Mouse (Mus musculus) CD4-positive, CD25-positive, alpha-beta regulatory T cell, adult 4 months (primary cell): ENCODE data around the gene Stn1. TPM values are rescaled to one million over a fixed set of nuclear protein-coding genes. Genes with fewer than 3 reads are reported as not detected.

Source experiments
- ATAC-seq: one replicate; pipeline ENCODE4 v1.8.0; 2017
- polyA plus RNA-seq, 2 experiments: library from polyadenylated mRNA; unstranded; fragments of 100-300 nt; shearing (Covaris generic); gene quantifications; one replicate each; pipeline ENCODE4 v1.2.1; 2017

Gene Stn1
- polyA plus RNA-seq, 2 experiments from 2014 or later = 37.8 to 49.1 TPM

- ATAC-seq = peak; percentile 31
These were observed 85.7 kb downstream of the Stn1 start for GRCm38 (mm10) chr19:47451476-47452113.

Other genes starting within 250 kb of the Stn1 start
- gene Sh3pxd2a, start 73.1 kb downstream of the Stn1 start, polyA plus RNA-seq = 1 to 10 TPM in 1 of 2 experiments, under 1 TPM in 1; 0.60 to 1.9 TPM
- 10 to 100 TPM; 16.1 to 17.8 TPM for gene Slk, start 42.2 kb upstream of the Stn1 start, polyA plus RNA-seq
- not detected for gene Col17a1, start 154.6 kb upstream of the Stn1 start, polyA plus RNA-seq
- 100 to 1,000 TPM; 144 to 161 TPM for gene Sfr1, start 194.2 kb upstream of the Stn1 start, polyA plus RNA-seq